Mouse (Mus musculus): ENCODE results near the gene Prss54. TPM values are rescaled to one million over a fixed set of nuclear protein-coding genes. Genes with fewer than 3 reads are reported as not detected.
A peak's percentile ranks its signal among the peaks of the same experiment; 100 is the strongest.

Prss54 gene
- polyA plus RNA-seq, 1 experiment: 266 TPM

DNA sequence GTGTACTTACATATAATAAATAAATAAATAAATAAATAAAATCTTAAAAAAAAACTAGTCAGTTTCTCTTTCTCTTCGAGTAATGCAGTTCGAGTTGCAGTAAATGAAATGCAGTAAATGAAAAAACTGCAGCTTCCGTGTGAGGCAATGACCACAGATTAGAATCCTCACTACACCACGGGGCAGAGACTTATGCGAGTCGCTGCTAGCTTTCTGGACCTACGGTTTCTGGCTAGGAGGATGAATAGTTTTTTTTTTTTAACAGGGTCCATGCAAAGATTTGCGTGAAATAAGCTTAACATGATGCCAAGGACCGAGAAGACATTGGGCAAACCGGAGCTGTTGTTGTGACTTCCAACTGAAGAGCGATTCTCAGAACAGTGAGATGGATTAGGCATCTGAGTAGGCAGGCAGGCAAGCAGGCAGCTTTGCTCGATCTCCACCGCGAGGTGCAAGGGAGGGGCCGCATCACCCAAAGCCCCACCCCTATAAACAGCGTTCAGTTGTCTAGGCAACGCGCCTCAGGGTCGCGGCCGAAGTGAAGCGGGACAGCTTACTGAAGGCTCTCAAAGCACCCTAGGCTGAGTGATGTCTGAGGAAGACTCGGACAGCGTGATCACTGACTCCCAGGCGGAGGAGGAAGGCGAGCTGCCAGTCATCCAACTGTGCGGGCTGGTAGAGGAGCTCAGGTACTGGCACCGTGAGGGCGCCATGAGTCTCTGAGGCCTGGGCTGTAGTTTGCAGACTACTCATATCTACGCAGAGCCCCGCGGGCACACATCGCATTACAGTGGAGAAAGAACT is 42.4 kb downstream of the Prss54 start, which contains the start of gene Ccdc113:
Gene Ccdc113, plus strand, starts transcription at position 502 of the 804 bp plus-strand sequence.
- H3K27me3 ChIP-seq (ENCODE audit: control insufficient read depth, insufficient read depth, low read length): no peaks in the 10 kb centered on the region

DNA sequence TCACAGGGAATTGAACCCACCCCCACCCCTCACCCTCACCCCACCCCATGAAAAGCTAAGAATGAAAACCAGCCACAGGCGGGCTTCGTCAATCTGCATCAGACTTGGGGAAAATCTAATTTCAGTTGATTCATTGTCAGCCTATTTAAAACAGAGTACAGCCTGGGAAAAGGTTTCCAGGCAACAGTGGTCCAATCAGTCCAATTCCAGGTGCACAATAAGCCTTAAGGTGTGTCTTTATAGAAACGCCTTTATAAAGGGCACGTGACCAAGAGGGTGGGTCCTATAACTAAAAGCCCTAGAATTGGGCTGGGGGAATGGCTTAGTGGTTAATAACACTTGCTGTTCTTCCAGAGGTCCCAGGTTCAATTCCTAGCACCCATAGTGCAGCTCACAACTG is 43.9 kb downstream of the Prss54 start:
- Histone ChIP-seq H3K4me3 (ENCODE audit: control insufficient read depth, low read depth, low read length) (no peak overlapping the region), H3K27ac (ENCODE audit: control insufficient read depth, insufficient read depth, low read depth, low read length) (no peak overlapping the region), H3K36me3 (ENCODE audit: control insufficient read depth, insufficient read depth, low read length) (no peaks in the 10 kb centered on the region), H3K4me1 (ENCODE audit: control insufficient read depth, insufficient read depth, low read length) (peaks cover 5% of the 10 kb centered on the region), H3K27me3 (ENCODE audit: control insufficient read depth, insufficient read depth, low read length) (no peaks in the 10 kb centered on the region)
- no peak for TF ChIP-seq CTCF (IDR thresholded peaks at IDR 0.05; ENCODE audit: control insufficient read depth, insufficient read depth, insufficient replicate concordance, low read depth, low read length)
- TF ChIP-seq POLR2A (IDR thresholded peaks at IDR 0.05; ENCODE audit: control insufficient read depth, low read depth, low read length): no peak

More for the DNA sequence above, 42.4 kb downstream of the Prss54 start, which contains the start of gene Ccdc113:
- H3K4me1 ChIP-seq (ENCODE audit: control insufficient read depth, insufficient read depth, low read length): peaks cover 5% of the 10 kb centered on the region
- H3K4me3 ChIP-seq (ENCODE audit: control insufficient read depth, low read depth, low read length): peak within 1 kb of the TSS; percentile 92
- H3K36me3 ChIP-seq (ENCODE audit: control insufficient read depth, insufficient read depth, low read length): no peaks in the 10 kb centered on the region
- no peak for TF ChIP-seq CTCF (IDR thresholded peaks at IDR 0.05; ENCODE audit: control insufficient read depth, insufficient read depth, insufficient replicate concordance, low read depth, low read length)
- TF ChIP-seq POLR2A (IDR thresholded peaks at IDR 0.05; ENCODE audit: control insufficient read depth, low read depth, low read length): peak; percentile 84; the same call in 1 of the 2 replicates
- peak within 1 kb of the TSS; percentile 73 for H3K27ac ChIP-seq (ENCODE audit: control insufficient read depth, insufficient read depth, low read depth, low read length)

DNA sequence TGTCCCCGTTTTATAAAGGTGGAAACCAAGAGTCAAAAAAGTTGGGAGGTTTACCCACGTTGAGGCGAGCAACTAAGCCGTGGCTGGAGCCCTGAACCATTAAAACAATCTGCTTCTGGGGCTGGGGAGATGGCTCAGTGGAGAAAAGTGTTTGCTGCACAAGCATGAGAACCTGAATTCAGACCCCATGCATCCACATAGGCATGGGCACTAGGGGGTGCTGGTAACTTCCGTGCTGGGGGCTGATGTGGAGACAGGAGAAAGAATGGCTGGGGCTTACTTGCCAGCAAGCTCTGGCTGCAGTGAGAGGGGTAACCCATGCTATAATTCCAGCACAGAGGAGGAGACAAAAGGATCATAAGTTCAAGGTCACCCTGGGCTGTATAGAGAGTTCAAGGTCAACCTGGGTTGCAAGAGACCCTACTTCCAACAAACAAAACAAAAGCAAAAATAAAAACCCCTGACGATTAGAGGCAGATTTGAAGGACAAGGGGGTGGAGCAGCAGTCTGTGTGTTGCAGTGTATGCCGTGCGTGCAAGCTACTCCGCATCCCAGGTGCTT is 47.3 kb downstream of the Prss54 start:
- no peaks in the 10 kb centered on the region for H3K27me3 ChIP-seq (ENCODE audit: control insufficient read depth, insufficient read depth, low read length)
- TF ChIP-seq POLR2A (IDR thresholded peaks at IDR 0.05; ENCODE audit: control insufficient read depth, low read depth, low read length): no peak
- TF ChIP-seq CTCF (IDR thresholded peaks at IDR 0.05; ENCODE audit: control insufficient read depth, insufficient read depth, insufficient replicate concordance, low read depth, low read length): no peak
- H3K4me3 ChIP-seq (ENCODE audit: control insufficient read depth, low read depth, low read length): no peak overlapping the region
- peaks cover 1% of the 10 kb centered on the region for H3K4me1 ChIP-seq (ENCODE audit: control insufficient read depth, insufficient read depth, low read length)
- H3K36me3 ChIP-seq (ENCODE audit: control insufficient read depth, insufficient read depth, low read length): no peaks in the 10 kb centered on the region
- H3K27ac ChIP-seq (ENCODE audit: control insufficient read depth, insufficient read depth, low read depth, low read length): no peak overlapping the region

DNA sequence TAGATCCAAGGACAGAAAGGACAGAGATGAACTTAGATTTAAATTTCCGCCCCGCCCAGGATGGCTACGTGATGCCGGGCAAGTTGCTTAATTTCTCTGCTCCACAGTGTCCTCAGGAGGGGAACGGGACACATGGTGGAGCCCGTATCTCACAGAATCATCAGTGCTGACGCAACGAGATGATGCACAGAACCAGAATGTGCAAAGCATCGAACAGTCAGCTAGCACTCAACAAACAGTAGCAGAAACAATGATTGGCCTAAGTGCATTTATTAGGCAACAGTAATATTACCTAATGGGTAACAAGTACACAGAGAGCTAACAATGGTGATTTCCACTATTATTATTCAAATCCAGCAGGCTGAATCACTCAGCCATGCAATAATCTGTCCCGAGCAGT is 47.9 kb downstream of the Prss54 start:
- no peak for TF ChIP-seq CTCF (IDR thresholded peaks at IDR 0.05; ENCODE audit: control insufficient read depth, insufficient read depth, insufficient replicate concordance, low read depth, low read length)
- no peak for TF ChIP-seq POLR2A (IDR thresholded peaks at IDR 0.05; ENCODE audit: control insufficient read depth, low read depth, low read length)
- Histone ChIP-seq H3K36me3 (ENCODE audit: control insufficient read depth, insufficient read depth, low read length) (no peaks in the 10 kb centered on the region), H3K4me3 (ENCODE audit: control insufficient read depth, low read depth, low read length) (no peak overlapping the region), H3K27me3 (ENCODE audit: control insufficient read depth, insufficient read depth, low read length) (no peaks in the 10 kb centered on the region), H3K4me1 (ENCODE audit: control insufficient read depth, insufficient read depth, low read length) (no peaks in the 10 kb centered on the region), H3K27ac (ENCODE audit: control insufficient read depth, insufficient read depth, low read depth, low read length) (no peak overlapping the region)

DNA sequence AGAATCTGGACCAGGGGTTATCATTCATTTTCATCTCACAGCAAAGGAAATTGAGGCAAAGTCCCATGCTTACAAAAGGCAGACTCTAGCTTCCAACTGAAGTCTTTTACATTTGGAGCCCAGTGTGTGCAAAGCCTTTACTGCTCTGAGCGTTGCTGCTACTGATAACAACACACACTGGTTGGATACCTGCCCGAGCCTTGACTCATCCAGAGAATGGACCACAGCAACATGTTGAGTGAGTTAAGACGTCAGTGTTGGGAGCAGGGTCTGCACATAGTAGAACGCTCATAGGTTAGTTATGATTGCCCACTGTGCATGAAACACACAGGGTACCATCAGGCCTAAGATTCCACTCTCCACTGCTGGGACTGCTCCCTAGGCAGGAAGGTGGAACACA is 52.1 kb downstream of the Prss54 start:
- H3K27me3 ChIP-seq (ENCODE audit: control insufficient read depth, insufficient read depth, low read length): no peaks in the 10 kb centered on the region
- no peaks in the 10 kb centered on the region for H3K36me3 ChIP-seq (ENCODE audit: control insufficient read depth, insufficient read depth, low read length)
- H3K4me3 ChIP-seq (ENCODE audit: control insufficient read depth, low read depth, low read length): no peak overlapping the region
- no peak overlapping the region for H3K27ac ChIP-seq (ENCODE audit: control insufficient read depth, insufficient read depth, low read depth, low read length)
- H3K4me1 ChIP-seq (ENCODE audit: control insufficient read depth, insufficient read depth, low read length): no peaks in the 10 kb centered on the region
- TF ChIP-seq POLR2A (IDR thresholded peaks at IDR 0.05; ENCODE audit: control insufficient read depth, low read depth, low read length): no peak
- no peak for TF ChIP-seq CTCF (IDR thresholded peaks at IDR 0.05; ENCODE audit: control insufficient read depth, insufficient read depth, insufficient replicate concordance, low read depth, low read length)

DNA sequence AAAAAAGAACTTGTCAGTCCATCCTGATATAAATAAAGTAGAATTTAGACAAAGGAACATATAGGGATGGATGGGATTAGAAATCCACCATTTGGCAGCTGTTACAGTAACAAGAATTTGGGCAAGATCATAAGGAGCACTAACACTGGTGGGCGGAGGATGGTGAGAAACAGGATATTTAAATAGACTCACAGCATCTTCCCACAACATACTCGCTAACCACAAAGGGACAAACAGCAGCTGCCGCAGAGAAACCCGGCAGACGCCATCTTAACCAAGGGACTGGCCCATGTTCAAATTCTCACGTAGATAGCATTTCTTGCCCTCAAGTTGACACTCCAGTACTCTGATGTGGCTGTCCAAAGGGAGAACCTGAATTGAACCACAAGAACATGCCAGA is 59.2 kb downstream of the Prss54 start:
- Histone ChIP-seq H3K27ac (ENCODE audit: control insufficient read depth, insufficient read depth, low read depth, low read length) (no peak overlapping the region), H3K36me3 (ENCODE audit: control insufficient read depth, insufficient read depth, low read length) (no peaks in the 10 kb centered on the region), H3K27me3 (ENCODE audit: control insufficient read depth, insufficient read depth, low read length) (no peaks in the 10 kb centered on the region), H3K4me1 (ENCODE audit: control insufficient read depth, insufficient read depth, low read length) (no peaks in the 10 kb centered on the region), H3K4me3 (ENCODE audit: control insufficient read depth, low read depth, low read length) (no peak overlapping the region)
- TF ChIP-seq CTCF (IDR thresholded peaks at IDR 0.05; ENCODE audit: control insufficient read depth, insufficient read depth, insufficient replicate concordance, low read depth, low read length) (no peak), POLR2A (IDR thresholded peaks at IDR 0.05; ENCODE audit: control insufficient read depth, low read depth, low read length) (no peak)

DNA sequence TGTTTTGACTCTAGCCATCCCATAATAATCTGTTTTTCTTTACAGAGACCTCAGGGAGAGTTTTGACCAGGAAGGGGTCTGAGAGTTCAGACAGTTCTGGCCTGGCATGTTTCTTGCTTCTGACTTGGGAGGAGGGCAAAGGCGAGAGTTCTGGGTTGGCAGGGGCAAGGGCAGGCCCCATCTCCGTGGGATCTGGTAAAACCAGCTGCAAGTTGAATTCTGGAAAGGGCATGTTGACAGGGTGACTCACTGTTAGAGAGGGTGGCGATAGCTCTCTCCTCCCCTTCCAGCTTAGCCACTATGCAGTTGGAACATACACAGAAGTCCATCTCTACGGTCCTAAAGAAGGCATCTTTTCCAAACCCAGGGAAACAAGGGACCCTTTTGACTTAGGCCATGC is 62.9 kb downstream of the Prss54 start:
- TF ChIP-seq CTCF (IDR thresholded peaks at IDR 0.05; ENCODE audit: control insufficient read depth, insufficient read depth, insufficient replicate concordance, low read depth, low read length) (no peak), POLR2A (IDR thresholded peaks at IDR 0.05; ENCODE audit: control insufficient read depth, low read depth, low read length) (no peak)
- Histone ChIP-seq H3K4me1 (ENCODE audit: control insufficient read depth, insufficient read depth, low read length) (no peaks in the 10 kb centered on the region), H3K27me3 (ENCODE audit: control insufficient read depth, insufficient read depth, low read length) (no peaks in the 10 kb centered on the region), H3K4me3 (ENCODE audit: control insufficient read depth, low read depth, low read length) (no peak overlapping the region), H3K27ac (ENCODE audit: control insufficient read depth, insufficient read depth, low read depth, low read length) (no peak overlapping the region), H3K36me3 (ENCODE audit: control insufficient read depth, insufficient read depth, low read length) (no peaks in the 10 kb centered on the region)

Measured in testis, adult 2 months (tissue).